Mouse (Mus musculus): ENCODE results near the gene 9130213A22Rik. TPM values are rescaled to one million over a fixed set of nuclear protein-coding genes. Genes with fewer than 3 reads are reported as not detected.

Gene 9130213A22Rik
- polyA plus RNA-seq, 1 experiment from 2014 or later: 0.49 TPM

DNA sequence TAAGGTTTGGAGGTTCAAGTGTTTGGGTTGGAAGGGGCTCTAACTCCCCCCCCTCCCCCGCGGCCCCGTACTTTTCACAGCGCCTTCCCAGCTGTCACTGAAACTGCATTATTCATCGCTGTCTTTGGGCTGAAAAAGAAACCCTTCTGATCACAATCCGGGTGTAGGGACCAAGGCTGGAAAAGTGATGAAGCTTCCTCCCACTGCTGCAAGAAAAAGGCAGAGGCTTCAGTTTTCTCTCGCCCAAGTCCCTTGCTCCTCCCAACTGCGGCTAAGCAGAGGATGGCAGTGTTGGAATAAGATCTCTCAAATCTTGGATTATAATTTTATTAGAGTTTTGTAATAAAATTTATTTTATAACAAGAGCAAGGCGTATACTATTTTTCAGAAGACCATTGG, 49.7 kb downstream of the 9130213A22Rik start:
- H3K27me3 ChIP-seq (ENCODE audit: control insufficient read depth, insufficient read depth, low read depth, low read length): no peaks in the 10 kb centered on the region
- no peaks in the 10 kb centered on the region for H3K9me3 ChIP-seq (replicated peaks; ENCODE audit: control insufficient read depth, low read length, poor library complexity, severe bottlenecking)
- H3K36me3 ChIP-seq (ENCODE audit: control insufficient read depth, insufficient read depth, low read length): no peaks in the 10 kb centered on the region
- H3K4me1 ChIP-seq (ENCODE audit: control insufficient read depth, insufficient read depth, low read length): peaks cover 24% of the 10 kb centered on the region
- peak overlapping the region; percentile 85 for H3K27ac ChIP-seq (ENCODE audit: low read length)
- 0 out of 2 replicates have a peak, but pooled peaks have one; percentile 7 for ATAC-seq
- peak overlapping the region; percentile 39 for H3K4me3 ChIP-seq (ENCODE audit: low read depth, low read length)
- peak overlapping the region; percentile 51 for H3K9ac ChIP-seq (ENCODE audit: low read depth, low read length)
- WGBS: 5% methylated on average over 9 of the region's 9 CpGs
- peak overlapping the region; percentile 70 for H3K4me2 ChIP-seq (ENCODE audit: low read length)

DNA sequence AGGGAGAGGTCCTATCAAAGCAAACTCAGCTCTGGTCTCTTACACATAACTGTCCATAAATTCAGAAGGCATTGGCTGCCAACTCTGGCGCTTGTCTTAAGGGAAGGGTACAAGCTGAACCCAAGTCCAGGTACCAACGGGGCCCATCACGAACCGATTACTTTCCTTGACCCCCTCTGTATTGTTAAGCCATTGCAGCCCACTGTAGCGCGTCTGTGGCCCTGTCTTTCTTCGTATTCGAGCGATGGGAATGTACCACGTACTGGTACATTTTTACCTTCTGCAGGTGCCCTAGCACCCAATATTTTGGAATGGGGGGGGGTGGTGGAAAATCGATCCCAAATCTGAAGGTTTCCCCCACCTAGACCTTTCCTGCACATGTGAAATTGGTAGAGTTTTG, 50.2 kb downstream of the 9130213A22Rik start:
- Histone ChIP-seq H3K4me2 (ENCODE audit: low read length) (peak overlapping the region; percentile 70), H3K4me1 (ENCODE audit: control insufficient read depth, insufficient read depth, low read length) (peaks cover 24% of the 10 kb centered on the region), H3K27ac (ENCODE audit: low read length) (peak overlapping the region; percentile 85), H3K27me3 (ENCODE audit: control insufficient read depth, insufficient read depth, low read depth, low read length) (no peaks in the 10 kb centered on the region), H3K9ac (ENCODE audit: low read depth, low read length) (peak overlapping the region; percentile 51), H3K4me3 (ENCODE audit: low read depth, low read length) (peak overlapping the region; percentile 39), H3K36me3 (ENCODE audit: control insufficient read depth, insufficient read depth, low read length) (no peaks in the 10 kb centered on the region), H3K9me3 (replicated peaks; ENCODE audit: control insufficient read depth, low read length, poor library complexity, severe bottlenecking) (no peaks in the 10 kb centered on the region)
- ATAC-seq: no peak
- 86% methylated on average over 11 of the region's 11 CpGs for WGBS

DNA sequence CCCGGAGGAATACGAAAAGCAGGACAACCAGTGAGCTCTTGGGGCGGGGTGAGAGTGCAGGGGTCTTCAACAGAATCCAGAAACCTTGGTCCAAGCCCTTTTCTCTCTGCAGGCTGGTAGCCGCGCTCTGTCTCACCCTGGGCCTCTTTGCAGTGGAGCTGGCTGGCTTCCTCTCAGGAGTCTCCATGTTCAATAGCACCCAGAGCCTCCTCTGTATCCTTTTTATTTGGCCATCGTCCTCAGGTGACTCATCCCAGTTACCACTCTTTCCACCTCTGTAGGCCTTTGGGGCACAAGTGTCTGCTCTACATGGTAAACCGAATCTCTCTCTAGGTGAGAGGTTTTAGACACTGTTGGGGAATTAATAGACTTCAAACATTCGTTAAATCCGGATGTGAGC, 51.1 kb downstream of the 9130213A22Rik start:
- H3K9me3 ChIP-seq (replicated peaks; ENCODE audit: control insufficient read depth, low read length, poor library complexity, severe bottlenecking): no peaks in the 10 kb centered on the region
- peak overlapping the region; percentile 80 for H3K4me2 ChIP-seq (ENCODE audit: low read length)
- peaks cover 31% of the 10 kb centered on the region for H3K4me1 ChIP-seq (ENCODE audit: control insufficient read depth, insufficient read depth, low read length)
- H3K27ac ChIP-seq (ENCODE audit: low read length): peak overlapping the region; percentile 92
- 22% methylated on average over 9 of the region's 9 CpGs for WGBS
- no peaks in the 10 kb centered on the region for H3K27me3 ChIP-seq (ENCODE audit: control insufficient read depth, insufficient read depth, low read depth, low read length)
- peak overlapping the region; percentile 80 for H3K9ac ChIP-seq (ENCODE audit: low read depth, low read length)
- peak overlapping the region; percentile 63 for H3K4me3 ChIP-seq (ENCODE audit: low read depth, low read length)
- H3K36me3 ChIP-seq (ENCODE audit: control insufficient read depth, insufficient read depth, low read length): no peaks in the 10 kb centered on the region
- ATAC-seq: no peak

DNA sequence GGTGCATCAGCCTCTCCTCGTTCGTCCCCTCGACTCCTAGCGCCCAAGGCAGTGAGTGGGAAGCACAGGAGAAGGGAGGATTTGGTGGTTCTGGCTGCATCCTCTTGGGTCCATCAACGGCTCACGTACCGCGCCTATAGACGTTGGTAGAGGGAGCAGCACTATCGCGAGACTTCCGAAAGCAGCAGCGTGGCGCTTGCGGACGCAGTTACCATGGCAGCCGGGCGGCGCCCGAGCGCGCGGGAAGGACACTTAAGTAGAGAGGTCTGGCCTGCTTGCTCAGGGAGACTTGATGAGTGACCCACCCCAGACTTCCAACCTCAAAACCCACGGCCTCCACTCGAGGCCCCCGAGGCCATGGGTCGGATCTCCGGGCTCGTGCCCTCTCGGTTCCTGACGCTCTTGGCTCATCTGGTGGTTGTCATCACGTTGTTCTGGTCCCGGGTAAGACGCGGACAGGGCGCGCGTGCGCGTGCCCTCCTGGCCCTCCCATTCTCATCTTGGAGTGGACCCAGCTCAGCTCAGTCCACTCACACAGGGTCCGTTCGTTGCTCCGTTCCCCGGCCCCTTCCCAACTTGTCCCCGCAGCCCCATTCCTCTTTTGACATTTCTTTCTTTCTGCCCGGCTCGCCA, 51.7 kb downstream of the 9130213A22Rik start, which contains the start of gene Tmem107:
Tmem107 (plus strand) TSS at position 217 of the 633 bp plus-strand sequence.
- Histone ChIP-seq H3K27me3 (ENCODE audit: control insufficient read depth, insufficient read depth, low read depth, low read length) (no peaks in the 10 kb centered on the region), H3K4me2 (ENCODE audit: low read length) (peak within 1 kb of the TSS; percentile 80), H3K9me3 (replicated peaks; ENCODE audit: control insufficient read depth, low read length, poor library complexity, severe bottlenecking) (no peaks in the 10 kb centered on the region), H3K4me3 (ENCODE audit: low read depth, low read length) (peak within 1 kb of the TSS; percentile 63), H3K36me3 (ENCODE audit: control insufficient read depth, insufficient read depth, low read length) (no peaks in the 10 kb centered on the region), H3K9ac (ENCODE audit: low read depth, low read length) (peak within 1 kb of the TSS; percentile 80), H3K27ac (ENCODE audit: low read length) (peak within 1 kb of the TSS; percentile 92), H3K4me1 (ENCODE audit: control insufficient read depth, insufficient read depth, low read length) (peaks cover 35% of the 10 kb centered on the region)
- WGBS: under 1% methylated on average over 47 of the region's 47 CpGs
- peak; percentile 88 for ATAC-seq

DNA sequence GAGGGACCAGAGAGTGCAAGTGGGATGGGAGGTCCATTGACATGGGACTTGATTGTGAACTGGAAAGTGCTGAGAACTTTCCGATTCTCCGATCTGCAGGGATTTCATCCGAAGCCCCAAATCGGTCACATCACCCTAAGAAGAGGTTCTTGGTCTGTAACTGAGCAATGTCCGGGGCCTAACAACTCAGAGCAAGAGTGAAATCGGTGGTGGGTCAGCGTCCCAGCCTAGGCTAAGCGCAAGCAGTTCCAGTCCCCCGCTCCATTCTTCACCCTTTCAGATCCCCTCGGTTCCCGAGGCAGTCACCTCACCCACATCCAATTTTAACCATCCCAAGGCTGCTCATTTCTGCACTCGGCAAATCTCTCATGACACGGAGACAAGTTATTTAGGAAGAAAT, 52.3 kb downstream of the 9130213A22Rik start:
- H3K4me2 ChIP-seq (ENCODE audit: low read length): peak overlapping the region; percentile 80

More for the DNA sequence above, 52.3 kb downstream of the 9130213A22Rik start:
- Histone ChIP-seq H3K9ac (ENCODE audit: low read depth, low read length) (peak overlapping the region; percentile 80), H3K4me1 (ENCODE audit: control insufficient read depth, insufficient read depth, low read length) (peaks cover 35% of the 10 kb centered on the region), H3K27ac (ENCODE audit: low read length) (peak overlapping the region; percentile 92), H3K27me3 (ENCODE audit: control insufficient read depth, insufficient read depth, low read depth, low read length) (no peaks in the 10 kb centered on the region), H3K4me3 (ENCODE audit: low read depth, low read length) (peak overlapping the region; percentile 63), H3K36me3 (ENCODE audit: control insufficient read depth, insufficient read depth, low read length) (no peaks in the 10 kb centered on the region), H3K9me3 (replicated peaks; ENCODE audit: control insufficient read depth, low read length, poor library complexity, severe bottlenecking) (no peaks in the 10 kb centered on the region)
- no peak for ATAC-seq
- WGBS: 0% methylated on average over 13 of the region's 13 CpGs

Other genes with a start within 250 kb of the 9130213A22Rik start
- gene Rnf222, start 234.0 kb downstream of the 9130213A22Rik start, polyA plus RNA-seq (2015; fragmentation: Nextera tagmentation; extraction: Ambion mirVana): not detected in 2 replicates
- 508 and 533 TPM in 2 replicates for gene Rpl26, start 221.0 kb downstream of the 9130213A22Rik start, polyA plus RNA-seq (2015; fragmentation: Nextera tagmentation; extraction: Ambion mirVana)
- gene Odf4, start 195.5 kb downstream of the 9130213A22Rik start, polyA plus RNA-seq (2015; fragmentation: Nextera tagmentation; extraction: Ambion mirVana): 0.68 and 1.3 TPM in 2 replicates
- gene Arhgef15, start 165.1 kb downstream of the 9130213A22Rik start, polyA plus RNA-seq (2015; fragmentation: Nextera tagmentation; extraction: Ambion mirVana): 27.7 and 30.5 TPM in 2 replicates
- 1.4 and 1.6 TPM in 2 replicates for gene Slc25a35, start 154.5 kb downstream of the 9130213A22Rik start, polyA plus RNA-seq (2015; fragmentation: Nextera tagmentation; extraction: Ambion mirVana)
- gene Rangrf, start 147.4 kb downstream of the 9130213A22Rik start, polyA plus RNA-seq (2015; fragmentation: Nextera tagmentation; extraction: Ambion mirVana): 23.3 and 24.8 TPM in 2 replicates
- 15.8 and 16.8 TPM in 2 replicates for gene Pfas, start 114.1 kb downstream of the 9130213A22Rik start, polyA plus RNA-seq (2015; fragmentation: Nextera tagmentation; extraction: Ambion mirVana)
- gene Ctc1, start 106.7 kb downstream of the 9130213A22Rik start, polyA plus RNA-seq (2015; fragmentation: Nextera tagmentation; extraction: Ambion mirVana): 66.5 and 67.0 TPM in 2 replicates
- gene Aurkb, start 76.9 kb downstream of the 9130213A22Rik start, polyA plus RNA-seq (2015; fragmentation: Nextera tagmentation; extraction: Ambion mirVana): 12.6 and 15.4 TPM in 2 replicates
- gene Borcs6, start 62.9 kb downstream of the 9130213A22Rik start, polyA plus RNA-seq (2015; fragmentation: Nextera tagmentation; extraction: Ambion mirVana): 15.7 and 20.4 TPM in 2 replicates
- 41.2 and 44.0 TPM in 2 replicates for gene Tmem107, start 51.8 kb downstream of the 9130213A22Rik start, polyA plus RNA-seq (2015; fragmentation: Nextera tagmentation; extraction: Ambion mirVana)
- gene Vamp2, start 34.1 kb downstream of the 9130213A22Rik start, polyA plus RNA-seq (2015; fragmentation: Nextera tagmentation; extraction: Ambion mirVana): 335 and 438 TPM in 2 replicates
- 12.4 TPM in 2 replicates for gene Per1, start 27.4 kb downstream of the 9130213A22Rik start, polyA plus RNA-seq (2015; fragmentation: Nextera tagmentation; extraction: Ambion mirVana)
- gene Hes7, start 2.2 kb downstream of the 9130213A22Rik start, polyA plus RNA-seq (2015; fragmentation: Nextera tagmentation; extraction: Ambion mirVana): 0.75 and 1.1 TPM in 2 replicates
- gene Aloxe3, start 3.3 kb upstream of the 9130213A22Rik start, polyA plus RNA-seq (2015; fragmentation: Nextera tagmentation; extraction: Ambion mirVana): 9.0 and 11.5 TPM in 2 replicates
- 0.50 and 0.53 TPM in 2 replicates for gene Alox12b, start 34.4 kb upstream of the 9130213A22Rik start, polyA plus RNA-seq (2015; fragmentation: Nextera tagmentation; extraction: Ambion mirVana)
- 0.59 and 0.72 TPM in 2 replicates for gene Alox8, start 75.3 kb upstream of the 9130213A22Rik start, polyA plus RNA-seq (2015; fragmentation: Nextera tagmentation; extraction: Ambion mirVana)
- 0.51 and 0.67 TPM in 2 replicates for gene Gucy2e, start 114.4 kb upstream of the 9130213A22Rik start, polyA plus RNA-seq (2015; fragmentation: Nextera tagmentation; extraction: Ambion mirVana)
- 19.2 and 21.7 TPM in 2 replicates for gene Cntrob, start 201.2 kb upstream of the 9130213A22Rik start, polyA plus RNA-seq (2015; fragmentation: Nextera tagmentation; extraction: Ambion mirVana)
- 173 and 179 TPM in 2 replicates for gene Trappc1, start 201.4 kb upstream of the 9130213A22Rik start, polyA plus RNA-seq (2015; fragmentation: Nextera tagmentation; extraction: Ambion mirVana)
- gene Kcnab3, start 203.7 kb upstream of the 9130213A22Rik start, polyA plus RNA-seq (2015; fragmentation: Nextera tagmentation; extraction: Ambion mirVana): 3.8 and 5.3 TPM in 2 replicates
- gene Rnf227, start 217.9 kb upstream of the 9130213A22Rik start, polyA plus RNA-seq (2015; fragmentation: Nextera tagmentation; extraction: Ambion mirVana): 297 and 334 TPM in 2 replicates
- 82.8 and 86.1 TPM in 2 replicates for gene Chd3, start 246.8 kb upstream of the 9130213A22Rik start, polyA plus RNA-seq (2015; fragmentation: Nextera tagmentation; extraction: Ambion mirVana)